Mouse (Mus musculus) small intestine, adult 2 months (tissue): ENCODE data around the gene Arntl2. TPM values are rescaled to one million over a fixed set of nuclear protein-coding genes. Genes with fewer than 3 reads are reported as not detected.
"Not testable (repeated sequence)": the region's sequence is repeated elsewhere in the genome, so short reads cannot be mapped to it uniquely, and the experiment has no call there.

Source experiments
- H3K27ac ChIP-seq: fragments of 200-500 bp; 2 replicates; pipeline ENCODE4 v1.5.1; 2012; ENCODE audit warnings: low read depth, low read length, control low read depth, inconsistent platforms; ENCODE audit not compliant: insufficient read depth
- H3K27me3 ChIP-seq: fragments of 200-500 bp; 2 replicates; pipeline ENCODE4 v1.6.1; 2012; ENCODE audit warnings: mild to moderate bottlenecking, moderate library complexity, low read length, inconsistent platforms; ENCODE audit not compliant: control insufficient read depth, insufficient read depth
- H3K36me3 ChIP-seq: fragments of 200-500 bp; 2 replicates; pipeline ENCODE4 v1.6.1; 2012; ENCODE audit warnings: mild to moderate bottlenecking, low read length, control low read depth, inconsistent platforms; ENCODE audit not compliant: control insufficient read depth, insufficient read depth
- H3K4me1 ChIP-seq: fragments of 200-500 bp; 2 replicates; pipeline ENCODE4 v1.6.1; 2012; ENCODE audit warnings: low read length, inconsistent platforms, mixed read lengths; ENCODE audit not compliant: control insufficient read depth, insufficient read depth, insufficient read length
- H3K4me3 ChIP-seq: fragments of 200-500 bp; 2 replicates; pipeline ENCODE4 v1.5.1; 2012; ENCODE audit warnings: low read depth, mild to moderate bottlenecking, control low read depth, inconsistent platforms, low read length, moderate library complexity
- CTCF ChIP-seq: fragments of 200-500 bp; IDR thresholded peaks from 2 replicates; pipeline ENCODE4 v1.5.1; 2012; ENCODE audit warnings: low read depth, mild to moderate bottlenecking, control low read depth, inconsistent platforms, low read length, moderate library complexity, mixed read lengths; ENCODE audit not compliant: insufficient replicate concordance, insufficient read length; ENCODE audit errors: extremely low read depth
- POLR2A ChIP-seq: fragments of 200-500 bp; IDR thresholded peaks from 2 replicates; pipeline ENCODE4 v1.6.1; 2012; ENCODE audit warnings: low read depth, mild to moderate bottlenecking, control low read depth, inconsistent platforms, low read length, moderate library complexity
- WGBS: fragments of 180-500 bp; shearing (Covaris S2); methylation state at CpG from one replicate; pipeline ENCODE4 v1.1.7; 2018; 5-methylcytosine and 5-hydroxymethylcytosine counted together
- polyA plus RNA-seq: library from polyadenylated mRNA; depleted of rRNA; stranded (reverse); fragments of >200 nt; gene quantifications from 2 replicates; pipeline ENCODE4 v1.2.3, GENCODE M21; 2012

Arntl2 gene
- polyA plus RNA-seq, 1 experiment: 0.65 TPM

GRCm38 (mm10) chr6:146850050-146850449 lies 54.2 kb downstream of the Arntl2 start, which contains the start of gene Smco2:
Gene Smco2 (plus strand): TSS chr6:146850104.
- TF ChIP-seq CTCF (no peak), POLR2A (no peak)
- no peaks in the 10 kb centered on the region for H3K27me3 ChIP-seq
- no peaks in the 10 kb centered on the region for H3K4me1 ChIP-seq
- no peaks in the 10 kb centered on the region for H3K36me3 ChIP-seq
- WGBS: 86% methylated on average over 4 of the region's 4 CpGs
- H3K27ac ChIP-seq: no peak within 1 kb of the TSS
- no peak within 1 kb of the TSS for H3K4me3 ChIP-seq

- Histone ChIP-seq H3K36me3 (no peaks in the 10 kb centered on the region), H3K27ac (no peak overlapping the region), H3K27me3 (no peaks in the 10 kb centered on the region), H3K4me1 (no peaks in the 10 kb centered on the region), H3K4me3 (no peak overlapping the region)
- 84% methylated on average over 3 of the region's 3 CpGs for WGBS
- no peak for TF ChIP-seq CTCF
- no peak for TF ChIP-seq POLR2A
Measured at GRCm38 (mm10) chr6:146851916-146852315, 56.1 kb downstream of the Arntl2 start.

- H3K36me3 ChIP-seq: no peaks in the 10 kb centered on the region
- WGBS: 63% methylated on average over 4 of the region's 4 CpGs
- H3K27ac ChIP-seq: no peak overlapping the region
- TF ChIP-seq POLR2A (no peak), CTCF (no peak)
- no peaks in the 10 kb centered on the region for H3K27me3 ChIP-seq
- H3K4me3 ChIP-seq: no peak overlapping the region
- H3K4me1 ChIP-seq: no peaks in the 10 kb centered on the region
Measured at GRCm38 (mm10) chr6:146852739-146853138, 56.9 kb downstream of the Arntl2 start.

- H3K27ac ChIP-seq: no peak overlapping the region
- H3K36me3 ChIP-seq: no peaks in the 10 kb centered on the region
- H3K4me1 ChIP-seq: no peaks in the 10 kb centered on the region
- H3K27me3 ChIP-seq: no peaks in the 10 kb centered on the region
- TF ChIP-seq POLR2A: no peak
- 94% methylated on average over 9 of the region's 9 CpGs for WGBS
- H3K4me3 ChIP-seq: no peak overlapping the region
Measured at GRCm38 (mm10) chr6:146855185-146855584, 59.3 kb downstream of the Arntl2 start.

GRCm38 (mm10) chr6:146857386-146857785 lies 61.5 kb downstream of the Arntl2 start:
- no peak for TF ChIP-seq CTCF
- TF ChIP-seq POLR2A: no peak
- H3K27me3 ChIP-seq: no peaks in the 10 kb centered on the region
- H3K4me3 ChIP-seq: no peak overlapping the region
- H3K27ac ChIP-seq: no peak overlapping the region
- 84% methylated on average over 2 of the region's 2 CpGs for WGBS
- H3K4me1 ChIP-seq: no peaks in the 10 kb centered on the region
- H3K36me3 ChIP-seq: no peaks in the 10 kb centered on the region

- no peaks in the 10 kb centered on the region for H3K36me3 ChIP-seq
- WGBS: 86% methylated on average over 2 of the region's 2 CpGs
- H3K4me1 ChIP-seq: no peaks in the 10 kb centered on the region
- H3K4me3 ChIP-seq: no peak overlapping the region
- H3K27ac ChIP-seq: no peak overlapping the region
- H3K27me3 ChIP-seq: no peaks in the 10 kb centered on the region
- TF ChIP-seq POLR2A: no peak
- TF ChIP-seq CTCF: no peak
Measured at GRCm38 (mm10) chr6:146863154-146863553, 67.3 kb downstream of the Arntl2 start.

GRCm38 (mm10) chr6:146864370-146864769 lies 68.5 kb downstream of the Arntl2 start:
- H3K27ac ChIP-seq, H3K36me3 ChIP-seq, H3K4me1 ChIP-seq, H3K4me3 ChIP-seq, H3K27me3 ChIP-seq: not testable (repeated sequence)
- 77% methylated on average over 5 of the region's 5 CpGs for WGBS

- no peak overlapping the region for H3K4me3 ChIP-seq
- 87% methylated on average over 4 of the region's 4 CpGs for WGBS
- H3K36me3 ChIP-seq: no peaks in the 10 kb centered on the region
- TF ChIP-seq POLR2A: no peak
- no peak for TF ChIP-seq CTCF
- H3K27me3 ChIP-seq: no peaks in the 10 kb centered on the region
- H3K4me1 ChIP-seq: no peaks in the 10 kb centered on the region
- no peak overlapping the region for H3K27ac ChIP-seq
Measured at GRCm38 (mm10) chr6:146865701-146866100, 69.8 kb downstream of the Arntl2 start.
